Mouse (Mus musculus) small intestine, adult 2 months (tissue): ENCODE measurements around the gene Enpep.

Experiments
- CTCF ChIP-seq: fragments of 200-500 bp; IDR thresholded peaks from 2 replicates; pipeline ENCODE4 v1.5.1; 2012; ENCODE audit warnings: low read depth, mild to moderate bottlenecking, control low read depth, inconsistent platforms, low read length, moderate library complexity, mixed read lengths; ENCODE audit not compliant: insufficient replicate concordance, insufficient read length; ENCODE audit errors: extremely low read depth
- POLR2A ChIP-seq: fragments of 200-500 bp; IDR thresholded peaks from 2 replicates; pipeline ENCODE4 v1.6.1; 2012; ENCODE audit warnings: low read depth, mild to moderate bottlenecking, control low read depth, inconsistent platforms, low read length, moderate library complexity

GRCm38 (mm10) chr3:129227331-129227730 lies 105.2 kb downstream of the Enpep start:
- TF ChIP-seq POLR2A (no peak), CTCF (no peak)
